Mouse (Mus musculus) stomach, postnatal 0 days (tissue): ENCODE measurements around the gene Ccpg1os. TPM values are rescaled to one million over a fixed set of nuclear protein-coding genes. Genes with fewer than 3 reads are reported as not detected.

Experiments used
- ATAC-seq: fragments of 200-750 bp; cut with Nextera tagmentation; 2 replicates; pipeline ENCODE4 v1.8.0; 2017; ENCODE audit not compliant: low FRiP score, low TSS enrichment
- DNase-seq: peaks from one replicate; pipeline ENCODE4 v3.0.0-alpha.2; 2016; ENCODE audit warnings: low spot score
- H3K27ac ChIP-seq: fragments of 300-500 bp; sonication (generic); replicated peaks from 2 replicates; pipeline ENCODE4 v1.5.1; 2014; ENCODE audit warnings: mild to moderate bottlenecking, control low read depth
- H3K27me3 ChIP-seq: fragments of 300-500 bp; sonication (generic); 2 replicates; pipeline ENCODE4 v1.6.1; 2014; ENCODE audit warnings: low read length; ENCODE audit not compliant: control insufficient read depth, insufficient read depth
- H3K36me3 ChIP-seq: fragments of 300-500 bp; sonication (generic); 2 replicates; pipeline ENCODE4 v1.6.1; 2014; ENCODE audit warnings: low read length, mixed read lengths; ENCODE audit not compliant: control insufficient read depth, insufficient read depth
- H3K4me1 ChIP-seq: fragments of 300-500 bp; sonication (generic); replicated peaks from 2 replicates; pipeline ENCODE4 v1.6.1; 2014; ENCODE audit warnings: antibody characterized with exemption; ENCODE audit not compliant: control insufficient read depth, insufficient read depth
- H3K4me2 ChIP-seq: fragments of 300-500 bp; sonication (generic); replicated peaks from 2 replicates; pipeline ENCODE4 v1.6.1; 2014; ENCODE audit warnings: low read depth, mild to moderate bottlenecking, control low read depth, moderate library complexity
- H3K4me3 ChIP-seq: fragments of 300-500 bp; sonication (generic); 2 replicates; pipeline ENCODE4 v1.5.1; 2014; ENCODE audit warnings: low read depth, low read length, control low read depth
- H3K9ac ChIP-seq: fragments of 300-500 bp; sonication (generic); 2 replicates; pipeline ENCODE4 v1.6.1; 2014; ENCODE audit warnings: mild to moderate bottlenecking, low read length, control low read depth, mixed read lengths
- H3K9me3 ChIP-seq: fragments of 300-500 bp; sonication (generic); 2 replicates; pipeline ENCODE4 v1.6.1; 2016; ENCODE audit warnings: low read length; ENCODE audit not compliant: control insufficient read depth
- CTCF ChIP-seq: IDR thresholded peaks from 2 replicates; pipeline ENCODE4 v1.5.1; 2016; ENCODE audit warnings: antibody characterized with exemption, low read depth, mild to moderate bottlenecking, moderate library complexity
- EP300 ChIP-seq: optimal IDR thresholded peaks from 2 replicates; pipeline ENCODE3; 2016; ENCODE audit warnings: antibody characterized with exemption
- WGBS: fragments of 180-500 bp; shearing (Covaris S2); extraction: QIAGEN DNeasy Blood & Tissue Kit; methylation state at CpG from one replicate; pipeline ENCODE4 v1.1.7; 2014; 5-methylcytosine and 5-hydroxymethylcytosine counted together
- polyA plus RNA-seq: library from polyadenylated mRNA; unstranded; fragments of >200 nt; fragmentation: Nextera tagmentation; extraction: Ambion mirVana; gene quantifications from 2 replicates; pipeline ENCODE4 v1.2.1, GENCODE M21; 2015

The Ccpg1os gene
- polyA plus RNA-seq, 1 experiment from 2014 or later = 10.6 TPM

DNA sequence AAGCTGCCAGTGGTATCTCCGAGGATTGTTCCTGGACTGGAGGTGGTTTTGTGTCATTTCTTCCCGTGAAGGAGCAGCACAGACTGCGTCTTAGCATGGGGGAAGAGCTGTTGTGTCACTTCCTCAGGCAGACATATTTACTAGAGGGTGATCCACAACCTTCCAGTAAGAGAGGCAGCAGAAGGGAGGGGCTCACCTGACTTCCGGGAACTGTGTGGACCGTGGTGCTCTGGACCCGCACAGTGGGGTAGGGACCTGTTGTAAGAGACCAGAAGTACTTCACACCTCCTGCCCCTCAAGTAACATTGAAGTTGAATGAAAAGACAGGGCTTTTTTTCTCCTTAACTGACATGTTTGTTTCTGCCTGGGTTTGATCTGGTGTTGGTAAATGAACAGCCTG is 19.9 kb upstream of the Ccpg1os start:
- 81% methylated on average over 6 of the region's 6 CpGs for WGBS

DNA sequence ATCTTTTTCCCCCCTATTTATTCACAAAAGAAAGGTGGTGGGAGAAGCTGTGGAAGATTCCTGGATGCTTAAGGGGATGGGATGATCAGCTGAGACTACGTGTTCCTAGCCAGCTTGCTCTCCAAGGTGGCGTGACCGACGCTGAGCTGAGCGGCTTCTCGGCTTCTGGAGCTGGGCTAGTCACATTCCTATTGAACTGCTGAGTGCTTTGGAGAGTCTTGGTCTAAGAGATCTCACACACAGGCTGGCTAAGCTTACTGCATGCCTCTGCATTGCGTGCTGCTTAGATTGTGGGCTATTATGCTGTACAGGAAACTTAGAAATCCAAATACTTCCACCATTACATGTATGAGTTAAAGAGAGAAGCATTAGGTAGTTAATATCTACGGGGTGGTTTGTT is 18.9 kb upstream of the Ccpg1os start:
- 83% methylated on average over 8 of the region's 8 CpGs for WGBS
- no peak for TF ChIP-seq EP300
- no peak for TF ChIP-seq CTCF
- no peaks in the 10 kb centered on the region for H3K27me3 ChIP-seq
- H3K4me2 ChIP-seq = no peak overlapping the region
- no peak overlapping the region for H3K27ac ChIP-seq
- DNase-seq (no peak), ATAC-seq (no peak)
- H3K36me3 ChIP-seq = no peaks in the 10 kb centered on the region
- H3K9me3 ChIP-seq = no peaks in the 10 kb centered on the region
- no peak overlapping the region for H3K9ac ChIP-seq
- H3K4me3 ChIP-seq = no peak overlapping the region
- H3K4me1 ChIP-seq = no peaks in the 10 kb centered on the region

More for the DNA sequence above, 19.9 kb upstream of the Ccpg1os start:
- no peaks in the 10 kb centered on the region for H3K36me3 ChIP-seq
- H3K4me3 ChIP-seq = no peak overlapping the region
- no peaks in the 10 kb centered on the region for H3K27me3 ChIP-seq
- DNase-seq (no peak), ATAC-seq (no peak)
- H3K4me1 ChIP-seq = no peaks in the 10 kb centered on the region
- TF ChIP-seq EP300 = no peak
- no peak for TF ChIP-seq CTCF
- no peak overlapping the region for H3K27ac ChIP-seq
- no peak overlapping the region for H3K9ac ChIP-seq
- H3K4me2 ChIP-seq = no peak overlapping the region
- no peaks in the 10 kb centered on the region for H3K9me3 ChIP-seq

DNA sequence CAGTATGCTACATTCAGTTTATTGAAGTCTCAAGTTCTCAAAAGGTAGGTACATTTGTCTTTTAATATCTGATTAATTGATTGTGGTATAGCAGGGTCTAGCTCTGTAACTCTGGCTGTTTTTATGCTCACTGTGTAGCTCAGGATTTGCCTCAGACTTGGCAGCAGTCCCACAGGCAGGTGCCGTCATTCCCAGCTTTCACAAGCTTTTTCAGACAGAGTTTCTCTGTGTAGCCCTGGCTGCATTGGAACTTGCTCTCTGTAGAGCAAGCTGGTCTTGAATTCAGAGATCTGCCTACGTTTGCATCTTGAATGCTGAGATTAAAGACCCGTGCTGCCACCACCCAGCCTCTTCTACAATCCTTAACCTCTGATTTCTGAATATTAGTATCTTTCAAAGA is 17.0 kb upstream of the Ccpg1os start:
- 68% methylated on average over 3 of the region's 3 CpGs for WGBS
- Histone ChIP-seq H3K4me2 (no peak overlapping the region), H3K9ac (no peak overlapping the region), H3K9me3 (no peaks in the 10 kb centered on the region), H3K27ac (no peak overlapping the region), H3K27me3 (no peaks in the 10 kb centered on the region), H3K36me3 (no peaks in the 10 kb centered on the region), H3K4me1 (no peaks in the 10 kb centered on the region), H3K4me3 (no peak overlapping the region)
- DNase-seq = no peak
- TF ChIP-seq EP300 (no peak), CTCF (no peak)
- no peak for ATAC-seq

DNA sequence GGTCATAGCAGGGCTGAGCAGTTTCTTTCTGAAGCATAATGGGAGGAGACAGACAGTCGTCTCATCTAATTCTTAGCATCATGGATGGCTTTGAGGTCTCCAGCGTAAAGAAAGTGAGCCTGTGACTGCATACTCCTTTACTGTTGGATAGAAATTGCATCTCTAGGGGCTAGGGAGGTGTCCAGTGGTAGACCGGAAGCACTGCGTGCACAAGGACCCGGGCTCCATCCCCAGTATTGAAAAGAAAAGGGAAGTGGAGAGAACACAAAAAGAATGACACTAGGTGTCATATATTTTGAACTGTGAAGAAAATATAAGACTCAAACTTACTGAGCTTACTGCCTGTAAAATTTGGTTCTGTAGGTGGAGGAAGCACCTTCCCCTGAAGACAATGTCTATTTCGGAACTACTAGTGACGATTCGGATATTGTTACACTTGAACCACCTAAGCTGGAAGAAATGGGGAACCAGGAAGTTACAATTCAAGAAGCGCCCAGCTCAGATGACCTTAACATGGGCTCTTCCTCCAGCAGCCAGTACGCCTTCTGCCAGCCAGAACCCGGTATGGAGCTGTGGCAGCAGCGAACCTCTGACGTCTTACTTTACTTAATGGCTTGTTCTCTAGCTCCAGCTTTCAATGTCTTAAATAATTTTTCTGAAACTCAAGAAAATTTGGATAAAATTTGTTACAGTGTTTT is 16.3 kb upstream of the Ccpg1os start:
- no peaks in the 10 kb centered on the region for H3K4me1 ChIP-seq
- 88% methylated on average over 13 of the region's 13 CpGs for WGBS
- H3K9me3 ChIP-seq = no peaks in the 10 kb centered on the region
- H3K27me3 ChIP-seq = no peaks in the 10 kb centered on the region
- no peak overlapping the region for H3K27ac ChIP-seq
- no peak overlapping the region for H3K9ac ChIP-seq
- no peak overlapping the region for H3K4me2 ChIP-seq
- ATAC-seq (no peak), DNase-seq (no peak)
- TF ChIP-seq EP300 = no peak
- TF ChIP-seq CTCF = no peak
- no peak overlapping the region for H3K4me3 ChIP-seq
- H3K36me3 ChIP-seq = no peaks in the 10 kb centered on the region

DNA sequence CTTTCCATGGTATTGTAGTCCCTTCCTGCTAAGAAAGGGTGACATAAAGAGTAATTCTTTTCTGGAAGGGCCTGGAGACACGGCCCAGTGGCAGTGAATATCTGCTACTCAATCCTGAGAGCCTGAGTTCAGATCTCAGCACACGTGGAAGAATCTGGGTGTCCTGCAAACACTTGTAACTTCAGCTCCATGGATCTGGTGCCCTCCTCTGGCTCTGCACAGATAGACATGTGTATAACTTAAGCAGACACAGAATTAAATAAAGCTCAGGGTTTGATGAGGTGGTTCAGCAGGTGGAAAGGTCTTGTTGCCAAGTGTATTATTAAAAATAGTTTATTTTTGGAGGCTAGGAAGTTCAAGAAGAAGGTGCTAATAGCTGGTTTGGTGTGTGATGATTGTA is 15.3 kb upstream of the Ccpg1os start:
- H3K36me3 ChIP-seq = no peaks in the 10 kb centered on the region
- no peak for ATAC-seq
- H3K9ac ChIP-seq = no peak overlapping the region
- 60% methylated on average over 2 of the region's 2 CpGs for WGBS
- H3K9me3 ChIP-seq = no peaks in the 10 kb centered on the region
- H3K4me1 ChIP-seq = no peaks in the 10 kb centered on the region
- DNase-seq = no peak
- TF ChIP-seq EP300 (no peak), CTCF (peak; percentile 47)
- H3K27me3 ChIP-seq = no peaks in the 10 kb centered on the region
- no peak overlapping the region for H3K4me3 ChIP-seq
- no peak overlapping the region for H3K27ac ChIP-seq
- no peak overlapping the region for H3K4me2 ChIP-seq

DNA sequence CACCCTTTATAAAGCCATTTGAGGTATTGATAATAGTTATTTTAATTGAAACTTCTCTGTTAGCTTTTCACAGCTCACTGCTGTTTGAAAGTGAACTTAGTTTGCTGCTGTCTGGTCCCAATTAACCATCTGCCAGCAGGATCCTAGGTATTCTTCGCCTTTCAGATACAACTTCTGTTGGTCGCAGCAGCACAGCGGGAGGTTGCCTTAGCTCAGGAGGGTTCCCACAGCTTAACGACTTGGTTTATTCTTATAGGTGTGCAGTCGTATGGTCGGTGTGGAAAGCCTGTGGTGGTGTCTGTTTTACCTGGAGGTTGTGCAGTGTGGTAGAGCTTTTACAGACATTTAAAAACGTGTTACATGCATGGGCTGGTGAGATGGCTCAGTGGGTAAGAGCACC is 11.6 kb upstream of the Ccpg1os start:
- Histone ChIP-seq H3K27ac (no peak overlapping the region), H3K9ac (no peak overlapping the region), H3K36me3 (no peaks in the 10 kb centered on the region), H3K4me3 (no peak overlapping the region), H3K4me1 (no peaks in the 10 kb centered on the region), H3K4me2 (no peak overlapping the region), H3K9me3 (no peaks in the 10 kb centered on the region), H3K27me3 (no peaks in the 10 kb centered on the region)
- DNase-seq (no peak), ATAC-seq (no peak)
- TF ChIP-seq CTCF (no peak), EP300 (no peak)
- WGBS = 72% methylated on average over 7 of the region's 7 CpGs
